Mouse (Mus musculus) spleen, adult 2 months (tissue): Measurements from ENCODE around the gene Heatr5a.

Experiments
- CTCF ChIP-seq: fragments of 200-500 bp; IDR thresholded peaks from 2 replicates; pipeline ENCODE4 v1.5.1; 2011; ENCODE audit warnings: mild to moderate bottlenecking, inconsistent platforms; ENCODE audit not compliant: insufficient read depth, insufficient read length, insufficient replicate concordance; ENCODE audit errors: extremely low read depth
- POLR2A ChIP-seq: fragments of 200-500 bp; IDR thresholded peaks from 2 replicates; pipeline ENCODE4 v1.6.1; 2011; ENCODE audit warnings: low read depth, low read length, inconsistent platforms

DNA sequence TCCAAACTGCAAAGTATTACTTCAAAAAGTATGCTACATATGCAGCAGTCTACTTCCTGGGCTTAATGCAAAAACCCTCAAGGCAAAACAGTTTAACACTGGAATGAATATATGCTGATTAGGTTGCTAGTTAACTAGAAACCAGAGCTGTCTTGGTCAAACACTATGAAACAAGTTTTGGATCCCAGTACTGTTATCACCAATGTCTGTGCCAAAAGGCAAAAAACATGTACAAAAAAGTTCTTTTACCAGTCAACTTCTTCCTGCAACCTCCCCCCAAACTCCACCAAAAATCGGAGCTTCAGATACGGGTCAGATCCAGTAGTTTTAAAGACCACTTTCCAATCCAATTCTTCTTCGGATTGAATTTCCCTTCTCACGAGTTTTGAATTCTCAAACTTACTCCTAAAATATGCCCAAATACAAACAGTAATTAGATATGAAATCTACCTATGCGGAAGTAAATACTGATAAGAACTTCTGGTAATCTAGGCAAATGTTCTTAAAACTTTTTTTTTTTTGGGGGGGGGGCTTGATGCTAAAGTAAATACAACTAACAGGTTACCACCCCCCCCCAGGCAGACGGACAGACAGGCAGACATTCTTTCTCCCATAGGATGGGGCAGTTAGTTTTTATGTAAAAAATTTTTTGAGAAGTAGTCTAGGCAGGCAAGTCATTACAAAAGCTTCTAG is 143.0 kb downstream of the Heatr5a start:
- TF ChIP-seq POLR2A (no peak), CTCF (no peak)
